Mouse (Mus musculus): ENCODE measurements around the gene Cyb561d2.
"Not testable (repeated sequence)": the region's sequence is repeated elsewhere in the genome, so short reads cannot be mapped to it uniquely, and the experiment has no call there.

- not testable (repeated sequence) for TF ChIP-seq GATA1 (IDR thresholded peaks at IDR 0.05; ENCODE audit: borderline replicate concordance, low read length); FLI1 (IDR thresholded peaks at IDR 0.05; ENCODE audit: low read length)
Measured at GRCm38 (mm10) chr9:107565556-107565955, 23.6 kb upstream of the Cyb561d2 start.

Data from megakaryocyte, embryonic 14.5 days (primary cell).